Mouse (Mus musculus): ENCODE measurements at regions not wholly inside any gene's neighbourhood (a gene's known extent, or its start where the extent isn't known, plus 50 kb on each side); places are given as distances from the start of the nearest gene placed in this dataset.

DNA sequence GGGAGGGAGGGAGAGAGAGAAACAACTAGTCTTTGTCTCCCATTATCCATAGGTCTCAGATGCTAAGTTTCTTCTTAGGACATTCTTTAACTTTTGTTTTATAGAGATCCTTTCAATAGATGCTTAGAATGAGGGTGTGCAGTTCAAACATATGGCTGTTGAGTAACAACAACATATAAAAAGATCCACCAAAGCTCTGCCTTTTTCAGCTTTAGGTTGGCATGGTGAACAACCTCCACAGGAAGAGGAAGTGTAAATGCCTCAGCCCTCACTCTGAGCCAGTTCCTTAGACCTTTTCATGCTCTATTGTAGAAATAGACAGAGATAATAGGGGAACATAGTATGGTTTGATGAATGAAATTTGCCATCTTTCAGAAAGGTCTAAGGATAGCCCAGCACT lies 326.0 kb downstream of the Fam84a start:
- H3K36me3 ChIP-seq (replicated peaks), result no peaks in the 10 kb centered on the region
- H3K27ac ChIP-seq (replicated peaks), result no peak overlapping the region
- no peak overlapping the region for H3K9ac ChIP-seq
- H3K27me3 ChIP-seq, result no peaks in the 10 kb centered on the region
- no peak overlapping the region for H3K4me3 ChIP-seq (replicated peaks)
- H3K4me1 ChIP-seq (replicated peaks), result no peaks in the 10 kb centered on the region
- no peak for ATAC-seq (ENCODE audit: insufficient read depth)
- no peak overlapping the region for H3K4me2 ChIP-seq
- no peaks in the 10 kb centered on the region for H3K9me3 ChIP-seq (replicated peaks)

DNA sequence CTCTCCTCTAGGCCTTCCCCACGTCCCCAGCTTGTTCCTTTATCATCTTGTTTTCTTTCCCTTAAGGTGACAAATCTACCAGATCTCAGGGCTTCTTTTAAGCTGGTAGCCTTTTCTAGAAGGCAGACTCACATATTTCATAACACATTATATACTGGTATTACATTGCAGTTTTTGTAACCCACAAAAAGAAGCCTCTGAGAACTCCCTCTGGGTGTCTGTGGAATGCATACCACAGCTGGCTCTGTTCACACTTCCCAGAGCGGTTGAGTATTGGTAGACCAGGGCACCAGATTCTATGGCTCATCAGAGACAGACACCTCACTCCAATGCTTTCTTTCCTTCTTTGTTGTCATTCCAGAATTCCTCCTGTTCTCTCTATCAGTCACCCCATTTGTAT lies 336.4 kb downstream of the Fam84a start:
- Histone ChIP-seq H3K4me2 (no peak overlapping the region), H3K27me3 (no peaks in the 10 kb centered on the region), H3K9ac (no peak overlapping the region), H3K4me3 (replicated peaks) (no peak overlapping the region), H3K4me1 (replicated peaks) (no peaks in the 10 kb centered on the region), H3K36me3 (replicated peaks) (no peaks in the 10 kb centered on the region), H3K9me3 (replicated peaks) (no peaks in the 10 kb centered on the region), H3K27ac (replicated peaks) (no peak overlapping the region)
- ATAC-seq (ENCODE audit: insufficient read depth), result no peak
- 48% methylated on average over 2 of the region's 2 CpGs for WGBS (ENCODE audit: insufficient replicate concordance)

DNA sequence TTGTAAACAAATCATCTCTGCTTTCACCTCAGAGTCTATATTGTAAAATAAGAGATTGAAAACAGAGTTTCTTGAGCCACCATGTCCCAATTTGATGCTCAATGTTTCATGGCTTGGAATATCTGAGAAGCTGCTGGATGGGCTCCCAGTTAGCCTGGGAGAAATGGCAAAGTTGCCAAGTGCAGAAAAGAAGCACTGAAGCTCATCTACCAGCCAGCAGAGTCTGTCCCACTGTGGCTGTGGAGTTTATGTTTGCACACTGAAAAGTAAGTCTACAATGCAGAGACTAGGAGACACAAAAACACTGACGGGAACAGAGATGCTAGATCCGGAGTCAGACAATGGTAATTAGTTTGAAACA lies 341.7 kb downstream of the Fam84a start:
- no peak overlapping the region for H3K27ac ChIP-seq (replicated peaks)
- H3K36me3 ChIP-seq (replicated peaks), result no peaks in the 10 kb centered on the region
- no peak overlapping the region for H3K4me3 ChIP-seq (replicated peaks)
- H3K4me2 ChIP-seq, result no peak overlapping the region
- no peaks in the 10 kb centered on the region for H3K27me3 ChIP-seq
- no peak for ATAC-seq (ENCODE audit: insufficient read depth)
- WGBS (ENCODE audit: insufficient replicate concordance), result 73% methylated on average over 2 of the region's 2 CpGs
- H3K9me3 ChIP-seq (replicated peaks), result no peaks in the 10 kb centered on the region
- no peaks in the 10 kb centered on the region for H3K4me1 ChIP-seq (replicated peaks)
- no peak overlapping the region for H3K9ac ChIP-seq

- no peak for ATAC-seq (ENCODE audit: insufficient read depth)
- Histone ChIP-seq H3K27me3 (no peaks in the 10 kb centered on the region), H3K9ac (no peak overlapping the region), H3K4me1 (replicated peaks) (no peaks in the 10 kb centered on the region), H3K27ac (replicated peaks) (no peak overlapping the region), H3K36me3 (replicated peaks) (no peaks in the 10 kb centered on the region), H3K9me3 (replicated peaks) (no peaks in the 10 kb centered on the region), H3K4me2 (no peak overlapping the region), H3K4me3 (replicated peaks) (no peak overlapping the region)
- WGBS (ENCODE audit: insufficient replicate concordance), result 58% methylated on average over 6 of the region's 6 CpGs
Observed at GRCm38 (mm10) chr12:13809291-13810154, 342.3 kb downstream of the Fam84a start.

DNA sequence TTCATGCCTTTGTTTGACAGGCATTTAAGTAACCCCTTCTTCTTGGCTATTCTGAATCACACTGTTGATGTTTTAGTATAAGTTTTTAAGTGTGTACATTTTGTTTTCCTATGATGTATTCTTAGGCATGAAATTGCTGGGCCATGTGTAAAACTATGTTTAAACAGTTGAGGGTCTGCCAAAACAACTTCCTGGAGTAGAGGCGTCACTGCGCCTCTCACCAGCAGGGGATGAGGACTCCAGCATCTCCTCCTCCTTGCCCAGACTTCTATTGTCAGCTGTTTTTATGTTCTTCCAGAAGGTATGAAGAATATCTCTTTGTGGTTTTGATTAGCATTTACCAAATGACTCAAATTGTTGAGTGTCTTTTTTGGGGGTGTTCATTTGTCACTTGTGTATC lies 372.1 kb downstream of the Fam84a start:
- H3K4me2 ChIP-seq, result no peak overlapping the region
- H3K36me3 ChIP-seq (replicated peaks), result no peaks in the 10 kb centered on the region
- no peaks in the 10 kb centered on the region for H3K27me3 ChIP-seq
- H3K4me3 ChIP-seq (replicated peaks), result no peak overlapping the region
- no peak for ATAC-seq (ENCODE audit: insufficient read depth)
- no peaks in the 10 kb centered on the region for H3K4me1 ChIP-seq (replicated peaks)
- no peaks in the 10 kb centered on the region for H3K9me3 ChIP-seq (replicated peaks)
- H3K27ac ChIP-seq (replicated peaks), result no peak overlapping the region
- 66% methylated on average over 2 of the region's 2 CpGs for WGBS (ENCODE audit: insufficient replicate concordance)
- H3K9ac ChIP-seq, result no peak overlapping the region

GRCm38 (mm10) chr12:13776687-13777086 lies 375.2 kb downstream of the Fam84a start:
- no peak overlapping the region for H3K27ac ChIP-seq (replicated peaks)
- no peaks in the 10 kb centered on the region for H3K36me3 ChIP-seq (replicated peaks)
- H3K27me3 ChIP-seq, result no peaks in the 10 kb centered on the region
- ATAC-seq (ENCODE audit: insufficient read depth), result no peak
- H3K4me1 ChIP-seq (replicated peaks), result no peaks in the 10 kb centered on the region
- no peaks in the 10 kb centered on the region for H3K9me3 ChIP-seq (replicated peaks)
- H3K4me2 ChIP-seq, result no peak overlapping the region
- H3K9ac ChIP-seq, result no peak overlapping the region
- 33% methylated on average over 1 of the region's 1 CpGs for WGBS (ENCODE audit: insufficient replicate concordance)
- no peak overlapping the region for H3K4me3 ChIP-seq (replicated peaks)

DNA sequence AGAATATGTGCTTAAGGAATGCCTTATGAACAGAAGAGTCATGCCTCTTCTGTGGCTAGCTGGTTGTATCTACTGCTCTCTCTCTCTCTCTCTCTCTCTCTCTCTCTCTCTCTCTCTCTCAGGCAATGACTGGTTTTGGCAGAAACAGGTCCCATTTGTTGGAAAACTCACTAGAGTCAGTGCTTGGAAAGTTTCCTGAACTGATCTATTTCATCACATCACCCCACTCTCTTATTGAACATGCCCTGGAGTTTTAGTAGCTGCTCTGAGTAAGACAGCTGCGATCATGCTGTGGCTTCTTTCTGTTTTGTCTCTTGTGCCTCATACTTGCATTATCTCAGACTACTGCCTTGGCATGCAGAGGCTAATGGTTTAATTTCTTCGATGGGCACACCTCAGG lies 382.2 kb downstream of the Fam84a start:
- Histone ChIP-seq H3K9ac (no peak overlapping the region), H3K4me1 (replicated peaks) (no peaks in the 10 kb centered on the region), H3K4me3 (replicated peaks) (no peak overlapping the region), H3K27me3 (no peaks in the 10 kb centered on the region), H3K9me3 (replicated peaks) (no peaks in the 10 kb centered on the region), H3K4me2 (no peak overlapping the region), H3K27ac (replicated peaks) (no peak overlapping the region), H3K36me3 (replicated peaks) (no peaks in the 10 kb centered on the region)
- ATAC-seq (ENCODE audit: insufficient read depth), result no peak
- WGBS (ENCODE audit: insufficient replicate concordance), result 53% methylated on average over 2 of the region's 2 CpGs

DNA sequence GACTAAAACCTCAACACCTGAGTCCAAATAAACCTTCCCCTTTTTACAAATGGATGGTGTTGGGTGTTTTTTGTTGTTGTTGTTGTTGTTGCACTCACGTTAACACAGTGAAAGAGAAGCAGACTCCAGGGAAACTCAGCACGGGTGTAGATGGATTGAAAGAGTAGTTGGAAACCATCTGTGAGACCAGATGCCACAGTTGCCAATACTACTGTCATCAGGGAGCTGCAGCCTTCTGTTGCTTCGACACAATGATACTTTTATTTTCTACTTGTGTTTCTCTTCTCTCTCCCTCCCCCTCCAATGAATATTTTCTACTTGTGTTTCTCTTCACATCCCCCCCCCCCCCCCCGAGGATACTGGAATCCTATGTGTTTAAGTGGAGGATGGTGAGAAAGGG lies 382.7 kb downstream of the Fam84a start:
- 66% methylated on average over 4 of the region's 4 CpGs for WGBS (ENCODE audit: insufficient replicate concordance)
- no peak for ATAC-seq (ENCODE audit: insufficient read depth)
- Histone ChIP-seq H3K36me3 (replicated peaks) (no peaks in the 10 kb centered on the region), H3K4me3 (replicated peaks) (no peak overlapping the region), H3K4me2 (no peak overlapping the region), H3K4me1 (replicated peaks) (no peaks in the 10 kb centered on the region), H3K9ac (no peak overlapping the region), H3K27me3 (no peaks in the 10 kb centered on the region), H3K9me3 (replicated peaks) (no peaks in the 10 kb centered on the region), H3K27ac (replicated peaks) (no peak overlapping the region)

DNA sequence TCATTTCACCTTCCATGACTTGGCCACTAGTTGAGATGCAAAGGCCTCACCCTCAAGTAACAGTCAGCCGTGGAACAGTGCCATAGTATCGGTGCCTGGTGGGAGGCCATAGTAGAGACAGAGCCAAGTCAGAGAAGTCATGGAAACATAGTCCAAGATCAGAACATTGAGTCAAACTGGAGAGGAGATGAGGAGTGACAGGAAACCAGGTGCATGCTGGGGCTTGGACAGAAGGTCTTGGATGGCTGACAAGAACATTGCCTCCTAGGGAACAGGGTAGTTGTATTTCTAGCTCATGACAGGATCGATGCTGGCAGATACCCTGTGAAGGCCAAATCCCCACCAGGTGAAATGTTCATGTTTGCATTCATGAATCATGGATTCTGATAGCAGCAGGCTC lies 385.4 kb downstream of the Fam84a start:
- H3K36me3 ChIP-seq (replicated peaks), result no peaks in the 10 kb centered on the region
- no peak overlapping the region for H3K4me2 ChIP-seq
- WGBS (ENCODE audit: insufficient replicate concordance), result 59% methylated on average over 3 of the region's 3 CpGs
- no peaks in the 10 kb centered on the region for H3K9me3 ChIP-seq (replicated peaks)
- no peak for ATAC-seq (ENCODE audit: insufficient read depth)
- no peak overlapping the region for H3K9ac ChIP-seq
- H3K4me3 ChIP-seq (replicated peaks), result no peak overlapping the region
- no peaks in the 10 kb centered on the region for H3K4me1 ChIP-seq (replicated peaks)
- no peaks in the 10 kb centered on the region for H3K27me3 ChIP-seq
- no peak overlapping the region for H3K27ac ChIP-seq (replicated peaks)

DNA sequence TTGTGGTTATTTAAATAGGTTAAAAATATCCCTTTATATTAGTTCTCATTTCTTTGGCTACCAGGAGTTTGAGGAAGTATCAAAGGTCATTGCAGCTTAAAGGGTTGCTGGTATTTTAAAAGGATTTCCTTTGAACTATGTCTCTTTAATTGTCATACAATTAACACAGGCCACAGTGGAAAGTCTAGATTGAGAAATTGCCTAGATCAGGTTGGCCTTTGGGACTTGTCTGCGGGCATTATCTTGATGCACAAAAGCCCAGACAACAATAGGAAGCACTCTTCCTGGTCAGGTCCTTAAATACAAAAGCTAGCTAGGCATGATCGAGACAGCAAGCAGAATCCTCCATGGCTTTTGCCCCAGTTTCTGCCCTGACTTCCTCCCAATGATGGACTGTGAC lies 398.0 kb downstream of the Fam84a start:
- WGBS (ENCODE audit: insufficient replicate concordance), result 41% methylated on average over 2 of the region's 2 CpGs
- no peak for ATAC-seq (ENCODE audit: insufficient read depth)

GRCm38 (mm10) chr12:13744323-13744931 lies 407.4 kb downstream of the Fam84a start:
- no peak overlapping the region for H3K4me2 ChIP-seq
- H3K9ac ChIP-seq, result no peak overlapping the region
- no peaks in the 10 kb centered on the region for H3K9me3 ChIP-seq (replicated peaks)
- H3K27ac ChIP-seq (replicated peaks), result no peak overlapping the region
- ATAC-seq (ENCODE audit: insufficient read depth), result no peak
- H3K4me1 ChIP-seq (replicated peaks), result no peaks in the 10 kb centered on the region
- 39% methylated on average over 2 of the region's 2 CpGs for WGBS (ENCODE audit: insufficient replicate concordance)
- no peaks in the 10 kb centered on the region for H3K27me3 ChIP-seq
- no peaks in the 10 kb centered on the region for H3K36me3 ChIP-seq (replicated peaks)
- no peak overlapping the region for H3K4me3 ChIP-seq (replicated peaks)

More for the DNA sequence above, 398.0 kb downstream of the Fam84a start:
- Histone ChIP-seq H3K4me2 (no peak overlapping the region), H3K9me3 (replicated peaks) (no peaks in the 10 kb centered on the region), H3K9ac (no peak overlapping the region), H3K36me3 (replicated peaks) (no peaks in the 10 kb centered on the region), H3K4me1 (replicated peaks) (no peaks in the 10 kb centered on the region), H3K27me3 (no peaks in the 10 kb centered on the region), H3K4me3 (replicated peaks) (no peak overlapping the region), H3K27ac (replicated peaks) (no peak overlapping the region)
